Mouse (Mus musculus) kidney, postnatal 4 days (tissue): ENCODE measurements around the gene Lbh.
A peak's percentile ranks its signal among the peaks of the same experiment; 100 is the strongest.

Source experiments
- DNase-seq, 2 experiments: peaks; one replicate each; pipeline ENCODE4 v3.0.0; 2021; ENCODE audit warnings: mixed read lengths in 2 of 2

Lbh gene

DNA sequence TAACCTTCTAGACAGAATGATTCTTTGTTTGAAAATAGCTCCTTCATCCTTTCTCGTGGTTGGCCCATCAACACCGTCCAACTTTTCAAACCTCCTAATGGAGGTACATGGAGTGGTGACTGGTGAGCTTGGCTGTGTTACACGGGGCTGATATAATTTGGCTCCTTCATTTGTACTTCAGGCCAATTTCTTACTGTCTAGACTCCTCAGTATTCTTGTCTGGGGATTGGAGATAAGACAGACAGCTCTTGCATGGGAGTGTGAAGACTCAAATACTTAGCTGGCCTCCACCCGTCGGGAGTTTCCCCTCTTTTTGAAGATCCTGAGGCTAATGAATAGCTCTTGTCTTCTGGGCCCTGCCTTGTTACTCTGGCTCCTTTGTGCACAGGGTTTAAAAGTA, 26.3 kb downstream of the Lbh start:
- DNase-seq, result no peak

DNA sequence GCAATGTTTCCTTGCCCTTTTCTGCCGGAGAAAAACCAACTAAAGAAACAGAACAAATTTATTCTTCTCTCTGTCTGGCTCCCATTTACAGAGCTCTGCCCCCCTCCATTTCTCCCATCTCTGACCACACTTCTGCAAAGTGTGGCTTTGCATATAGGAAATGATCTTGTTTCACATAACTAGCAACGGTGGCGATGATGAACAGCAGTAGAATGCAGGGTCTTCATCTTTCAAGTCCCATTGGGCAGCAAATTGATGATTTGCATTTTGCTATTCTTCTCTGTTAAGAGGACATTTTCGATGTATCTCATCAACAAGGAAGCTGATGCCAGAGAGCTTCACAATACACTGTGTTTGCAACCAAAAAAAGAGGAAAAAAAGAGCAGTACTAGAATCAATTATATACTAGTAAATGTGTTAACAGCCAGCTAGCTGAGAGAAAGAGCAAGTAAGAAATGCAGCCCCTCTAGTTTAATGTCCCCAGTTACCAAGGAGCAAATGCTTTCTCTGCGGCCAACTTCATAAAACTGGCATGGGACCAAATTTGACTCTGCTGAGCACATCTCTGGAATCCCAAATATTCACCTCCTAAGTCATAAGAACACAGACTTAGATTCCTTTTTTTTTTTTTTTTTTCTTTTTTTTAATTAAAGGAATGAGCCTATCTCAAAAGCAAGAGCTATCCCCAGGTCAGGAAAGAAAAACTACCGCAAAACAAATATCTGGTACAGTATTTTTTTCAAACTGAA, 29.2 kb downstream of the Lbh start:
- DNase-seq, result no peak

DNA sequence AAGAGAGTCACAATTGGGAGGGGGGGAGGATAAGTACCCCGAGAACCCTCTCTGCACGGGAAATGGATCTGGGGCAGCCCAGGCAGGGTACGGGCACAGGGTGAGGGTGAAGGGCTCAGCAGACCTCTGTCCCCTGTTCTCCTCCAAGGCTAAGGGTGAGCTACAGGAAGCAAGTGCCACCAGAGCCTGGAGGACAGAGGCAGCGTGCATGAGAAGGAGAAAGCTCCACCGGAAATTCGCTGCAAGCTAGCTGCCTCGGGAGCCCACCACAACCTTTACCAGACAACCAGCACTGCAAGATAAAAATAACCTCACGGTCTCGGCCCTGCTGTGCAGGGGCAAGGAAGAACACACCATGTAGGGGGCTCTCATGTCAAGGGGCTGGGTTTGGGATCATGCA, 30.0 kb downstream of the Lbh start:
- no peak for DNase-seq

DNA sequence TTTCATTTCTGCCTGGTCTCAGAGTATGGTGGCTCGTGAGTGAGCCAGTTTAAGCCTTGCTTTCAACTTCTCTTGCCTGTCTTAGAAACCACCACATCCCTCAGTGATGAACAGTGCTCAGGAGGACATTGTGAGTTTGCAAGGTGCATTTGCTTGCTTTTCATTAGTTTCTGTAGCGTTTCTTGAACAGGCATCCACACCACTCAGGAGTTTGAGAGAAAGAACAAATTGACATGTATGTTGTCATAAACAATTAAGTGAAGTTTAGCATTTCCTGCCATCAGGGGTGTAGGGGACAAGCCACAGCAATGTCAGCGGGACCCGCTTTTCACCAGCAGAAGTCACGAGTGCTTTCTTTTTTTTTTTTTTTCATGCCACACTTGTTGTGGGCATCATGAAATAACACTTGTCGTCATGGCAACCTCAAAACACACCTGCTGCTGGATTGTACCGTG, 31.2 kb downstream of the Lbh start:
- no peak for DNase-seq

DNA sequence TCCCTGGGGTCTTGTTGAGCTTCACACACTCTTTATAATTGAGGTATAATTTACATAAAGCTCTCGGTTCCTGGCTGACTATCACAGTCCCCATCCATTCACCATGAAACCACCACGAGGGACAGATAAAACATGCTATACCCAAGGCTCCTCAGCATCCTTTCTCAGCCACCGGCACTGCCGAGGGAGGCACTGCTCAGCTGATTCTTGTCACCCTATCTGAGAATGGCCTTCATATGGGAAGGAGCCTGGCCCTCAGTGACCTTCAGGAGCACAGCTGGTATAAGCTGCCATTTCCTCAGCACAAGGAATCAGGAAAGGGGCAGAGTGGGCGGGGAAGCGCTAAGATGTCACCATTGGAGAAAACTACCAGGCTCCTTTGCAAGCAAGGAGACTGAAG, 33.2 kb downstream of the Lbh start:
- DNase-seq, result no peak

DNA sequence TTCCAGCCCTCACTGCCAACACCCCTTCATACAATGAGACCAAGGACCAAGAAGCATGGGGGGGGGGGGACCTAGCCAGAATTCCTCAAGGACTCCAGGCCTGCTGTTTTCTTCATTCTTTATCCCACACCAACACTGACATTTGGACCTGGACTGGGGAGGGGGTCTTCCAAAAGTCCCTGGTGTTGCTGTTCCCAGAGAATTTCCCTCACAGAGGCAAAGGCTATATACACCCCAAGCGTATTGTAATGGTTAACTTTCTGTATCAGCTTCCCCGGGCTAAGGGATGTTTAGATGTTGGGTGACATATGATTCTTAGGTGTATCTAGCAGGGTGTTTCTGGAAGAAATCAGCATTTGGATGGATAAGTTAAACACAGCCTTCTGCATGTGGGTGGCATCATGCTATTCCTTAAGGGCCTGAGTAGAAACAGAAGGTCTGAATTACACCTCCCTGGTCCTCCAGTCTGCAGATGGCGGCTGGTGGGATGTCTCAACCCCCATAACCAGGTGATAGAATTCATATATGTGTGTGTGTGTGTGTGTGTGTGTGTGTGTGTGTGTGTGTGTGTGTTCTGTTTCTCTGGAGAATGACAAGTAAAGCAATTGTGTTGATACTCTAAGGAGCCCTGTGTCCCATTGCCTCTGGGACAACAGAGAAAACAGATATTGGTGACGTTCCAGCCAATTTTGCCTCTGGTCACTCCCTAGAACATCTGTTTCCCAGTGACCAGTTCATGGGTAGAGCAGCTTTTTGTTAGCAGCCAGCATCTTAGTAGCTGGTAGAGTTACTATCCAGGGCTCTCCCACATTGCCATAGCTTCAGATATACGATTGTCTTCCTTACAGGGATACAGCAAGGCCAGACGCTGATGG, 35.9 kb downstream of the Lbh start:
- DNase-seq, result no peak

DNA sequence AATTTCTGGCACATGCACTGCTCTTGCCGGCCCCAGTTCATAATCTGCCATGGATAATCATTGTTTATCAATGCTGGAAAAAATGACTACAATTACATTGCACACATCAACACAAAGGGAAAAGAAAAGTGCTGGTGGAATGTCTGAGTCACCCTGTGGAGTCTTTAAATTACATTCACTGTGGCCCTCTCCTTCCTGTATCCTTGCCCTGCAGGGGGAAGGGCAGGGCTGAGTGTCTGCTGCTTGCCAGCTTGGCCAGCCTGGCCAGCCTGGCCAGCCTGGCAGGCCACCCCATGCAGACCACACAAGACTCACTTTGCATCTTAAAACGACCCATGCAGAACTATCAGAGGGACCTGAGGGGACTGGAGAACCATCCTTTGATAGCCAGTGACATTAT, 37.4 kb downstream of the Lbh start:
- no peak for DNase-seq

DNA sequence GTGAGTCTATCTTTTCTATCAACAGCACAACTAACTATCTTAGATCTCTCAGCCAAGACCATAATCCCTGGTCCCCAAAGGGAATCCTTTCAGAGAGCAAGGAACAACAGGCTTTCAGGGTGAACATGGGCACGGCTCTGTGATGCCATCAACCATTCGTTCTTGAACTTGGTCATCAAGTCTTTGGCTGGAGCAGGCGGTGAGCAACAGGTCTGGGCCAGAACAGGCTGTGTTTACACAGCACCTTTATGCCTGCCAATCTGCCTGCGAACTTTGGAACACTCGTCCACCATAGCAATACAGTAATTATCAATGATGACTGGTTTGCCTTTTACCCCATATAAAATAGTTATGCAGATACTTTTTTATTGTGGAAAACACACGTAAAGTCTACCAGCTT, 38.9 kb downstream of the Lbh start:
- DNase-seq, result no peak

DNA sequence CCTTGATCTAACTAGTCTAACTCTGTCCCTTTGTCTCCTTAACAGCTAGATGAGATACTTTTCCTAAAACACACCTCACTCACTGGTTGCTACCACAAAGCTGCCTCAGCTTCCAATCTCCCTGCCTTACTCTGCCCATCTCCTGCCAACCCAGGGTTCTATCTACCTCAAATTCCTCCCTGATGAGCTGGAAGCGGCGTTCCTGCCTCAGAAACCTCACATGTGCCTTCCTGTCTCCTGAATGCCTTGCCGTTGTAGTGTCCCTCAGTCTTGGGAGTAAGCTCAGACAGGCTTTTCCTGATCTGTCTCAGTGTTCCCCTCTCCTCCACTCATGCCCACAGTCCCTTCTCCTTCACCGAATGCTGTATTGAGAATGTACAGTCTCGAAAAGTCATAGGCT, 40.8 kb downstream of the Lbh start:
- DNase-seq, result no peak

DNA sequence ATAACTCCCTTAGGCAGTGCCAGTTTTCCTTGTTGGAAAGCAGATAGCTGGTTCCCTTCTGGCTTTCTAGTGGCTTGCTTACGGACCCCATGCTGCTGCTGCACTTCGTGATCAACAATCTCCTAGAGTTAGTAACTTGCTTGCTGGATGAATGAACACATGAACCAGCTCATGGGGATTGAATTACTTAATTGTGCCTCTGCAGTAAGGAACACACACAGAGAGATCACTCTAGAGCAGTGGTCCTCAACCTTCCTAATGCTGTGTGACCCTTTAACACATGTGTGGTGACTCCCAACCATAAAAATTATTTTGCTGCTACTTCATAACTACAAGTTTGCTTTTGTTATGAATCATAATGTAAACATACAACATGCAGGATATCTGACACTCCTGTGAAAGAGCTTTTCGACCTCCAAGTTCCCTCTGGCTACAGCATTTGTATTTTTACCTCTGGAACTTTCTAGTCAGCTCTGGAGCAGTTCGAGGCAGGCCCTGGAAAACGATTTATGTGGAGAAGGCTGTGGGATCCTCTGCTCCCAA, 41.5 kb downstream of the Lbh start:
- no peak for DNase-seq

DNA sequence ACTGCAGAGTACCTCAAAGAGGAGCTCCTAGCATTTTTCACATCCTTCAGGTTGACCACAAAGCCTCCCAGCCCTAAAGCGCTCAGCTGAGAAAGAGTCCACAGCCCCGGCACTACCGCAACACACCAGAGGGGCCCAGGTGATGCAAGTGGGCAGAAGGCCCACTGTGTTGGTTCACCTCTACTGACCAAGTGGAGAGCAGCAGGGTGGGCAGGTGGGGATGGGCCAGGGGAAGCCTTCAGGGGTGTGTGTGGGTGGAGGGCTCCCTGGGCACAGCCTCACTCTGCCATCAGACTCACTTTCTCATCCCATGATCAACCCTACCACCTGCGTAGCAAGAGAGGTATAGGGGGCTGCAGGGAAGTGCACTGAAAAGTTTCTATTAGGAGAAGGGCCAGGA, 42.1 kb downstream of the Lbh start:
- no peak for DNase-seq

DNA sequence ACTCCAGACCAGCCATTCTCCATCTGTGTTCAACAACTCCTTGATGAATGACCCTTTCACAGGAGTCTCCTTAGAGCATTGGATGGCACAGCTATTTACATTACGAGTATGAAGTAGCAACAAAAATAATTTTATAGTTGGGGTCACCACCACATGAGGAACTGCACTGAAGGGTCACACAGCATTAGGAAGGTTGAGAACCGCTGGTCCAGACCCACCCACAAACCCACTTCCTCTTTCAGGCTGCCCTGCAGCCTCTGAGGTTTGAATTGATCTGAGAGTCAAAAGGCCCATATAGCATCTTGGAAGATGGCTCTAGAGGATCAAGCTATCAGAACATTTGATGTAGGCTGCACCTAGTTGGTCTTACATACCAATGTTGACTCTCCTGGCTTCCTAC, 42.8 kb downstream of the Lbh start:
- no peak for DNase-seq

DNA sequence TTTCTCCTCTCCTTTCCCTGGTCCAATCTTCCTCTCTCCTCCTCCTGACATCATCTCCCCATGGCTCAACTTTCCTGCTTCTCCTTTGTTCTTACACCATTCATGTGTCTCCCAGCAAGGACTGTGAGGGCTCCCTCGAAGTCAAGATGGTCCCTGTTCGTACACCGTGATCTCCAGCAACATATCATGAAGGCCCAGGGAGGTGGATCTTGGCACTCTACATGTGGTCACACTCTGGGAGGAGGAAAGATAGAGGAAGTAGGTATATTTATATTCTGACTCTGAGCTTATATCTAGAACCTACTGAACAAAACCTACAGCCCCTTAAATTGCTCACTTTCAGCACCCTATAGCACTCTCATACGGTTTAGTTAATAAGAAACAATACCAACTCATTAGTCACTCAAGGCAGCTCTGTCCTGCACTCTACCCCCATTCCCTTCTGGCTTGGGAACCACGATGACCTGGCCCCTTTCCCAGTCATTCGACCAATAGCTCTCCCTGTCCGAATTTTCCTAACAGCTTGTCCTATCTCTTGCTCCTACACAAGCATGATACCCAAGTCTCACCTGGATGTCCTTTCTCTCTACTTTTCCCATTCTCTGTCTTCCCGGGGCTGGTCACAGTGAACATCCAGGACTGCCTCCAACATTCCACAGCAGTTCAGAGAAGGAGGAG, 44.0 kb downstream of the Lbh start:
- no peak for DNase-seq

DNA sequence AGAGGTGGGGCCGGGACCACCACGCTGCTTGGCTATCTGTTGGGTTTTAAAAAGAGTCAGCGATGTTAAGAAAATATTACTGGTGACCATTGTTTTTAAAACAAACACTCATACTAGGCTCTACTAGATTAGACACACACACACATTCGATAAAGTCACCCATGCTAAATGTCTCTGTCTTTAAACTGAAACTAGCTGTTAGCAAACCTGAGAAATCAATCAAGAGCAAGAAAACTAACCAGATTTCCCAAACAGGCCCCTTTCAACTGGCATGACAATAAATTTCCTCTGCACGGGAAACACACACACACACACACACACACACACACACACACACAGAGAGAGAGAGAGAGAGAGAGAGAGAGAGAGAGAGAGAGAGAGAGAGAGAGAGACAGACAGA, 47.6 kb downstream of the Lbh start:
- DNase-seq, result no peak

DNA sequence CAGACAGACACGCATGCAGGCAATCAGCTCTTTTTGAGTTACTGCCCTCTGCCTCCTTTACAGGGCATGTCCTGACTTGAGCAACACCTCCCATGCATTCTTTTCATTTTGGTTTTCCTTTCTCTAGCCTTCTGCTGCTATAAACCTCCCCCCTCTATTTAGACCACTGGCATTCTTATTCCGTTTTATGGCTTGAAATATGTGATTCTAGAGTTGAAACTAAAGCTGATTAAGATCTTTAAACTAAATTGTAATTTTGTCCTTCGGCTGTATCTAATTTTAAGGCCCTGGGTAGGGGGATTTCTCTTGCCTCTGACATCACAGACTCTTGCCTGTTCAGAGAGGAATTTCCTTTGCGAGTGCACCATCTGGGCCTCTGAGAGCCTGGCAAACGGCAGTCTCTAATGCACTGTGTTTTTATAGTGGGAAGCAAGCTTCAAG, 48.0 kb downstream of the Lbh start:
- no peak for DNase-seq

DNA sequence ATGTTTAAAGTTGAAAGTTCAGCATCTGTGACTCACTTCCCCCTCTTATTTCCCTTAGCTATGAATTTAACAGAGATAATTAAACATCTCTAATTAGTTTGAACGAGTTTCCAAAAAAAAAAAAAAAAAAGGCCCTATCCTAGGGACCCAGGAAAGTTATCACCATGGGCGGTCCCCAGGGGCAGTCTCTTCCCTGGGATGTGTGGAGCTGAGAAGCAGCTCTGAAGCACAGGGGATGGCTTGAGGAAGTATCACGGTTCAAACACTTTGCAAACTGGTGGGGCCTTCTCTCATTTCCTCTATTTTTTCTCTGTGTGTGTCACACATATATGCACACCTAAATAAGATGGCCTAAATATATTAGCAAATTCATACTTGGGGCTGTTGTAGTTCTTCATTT, 48.8 kb downstream of the Lbh start:
- DNase-seq, result no peak

DNA sequence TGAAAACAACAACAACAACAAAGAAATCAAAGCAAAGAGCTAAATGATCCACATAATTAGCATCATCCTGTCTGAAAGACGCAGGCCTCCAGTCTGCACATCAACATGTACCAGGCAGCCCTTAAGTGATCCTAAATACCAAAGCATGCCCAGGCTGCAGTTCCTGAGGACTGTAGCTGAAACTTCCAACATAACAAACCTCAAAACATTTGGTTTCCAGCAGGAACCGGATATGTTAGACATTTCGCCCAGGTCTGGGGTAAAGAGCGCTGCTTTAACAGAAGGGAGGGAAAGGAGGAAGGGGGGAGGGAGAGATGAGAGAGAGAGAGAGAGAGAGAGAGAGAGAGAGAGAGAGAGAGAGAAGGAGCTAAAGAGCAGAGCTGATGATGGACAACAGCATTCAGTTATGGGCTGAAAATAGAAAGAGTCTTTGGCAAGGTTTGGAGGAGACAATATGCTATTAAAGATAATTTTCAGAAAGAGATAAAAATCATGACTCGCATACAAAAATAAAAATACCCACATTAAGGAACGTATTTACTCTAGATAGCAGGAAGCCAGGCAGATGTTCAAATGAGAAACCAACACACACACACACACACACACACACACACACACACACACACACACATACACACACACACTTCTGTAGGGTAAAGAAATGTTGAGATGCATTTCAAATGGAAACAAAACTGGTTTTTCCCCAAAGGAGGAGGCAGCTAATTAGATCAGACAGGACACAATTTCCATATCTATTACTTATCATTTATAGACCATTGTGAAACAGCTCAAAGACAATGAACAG, 49.5 kb downstream of the Lbh start:
- no peak for DNase-seq

DNA sequence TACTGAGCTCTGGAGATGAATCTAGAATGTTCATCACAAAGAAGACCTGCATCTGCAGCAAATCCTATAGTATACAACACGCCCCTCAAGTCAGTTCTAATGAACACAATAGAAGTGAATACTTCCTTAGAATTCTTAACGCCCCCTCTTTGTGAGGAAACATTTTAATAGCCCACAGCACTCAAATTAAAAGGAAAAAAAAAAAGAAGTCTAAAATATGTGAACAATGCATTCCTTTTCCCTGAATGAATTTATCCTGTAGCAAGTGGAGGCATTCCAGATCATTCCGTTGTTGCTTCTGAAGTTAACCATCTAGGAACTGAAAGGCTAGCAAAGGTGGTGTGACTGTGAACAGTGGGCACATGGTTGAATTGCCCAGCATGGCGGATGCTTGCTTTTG, 50.6 kb downstream of the Lbh start:
- no peak for DNase-seq

DNA sequence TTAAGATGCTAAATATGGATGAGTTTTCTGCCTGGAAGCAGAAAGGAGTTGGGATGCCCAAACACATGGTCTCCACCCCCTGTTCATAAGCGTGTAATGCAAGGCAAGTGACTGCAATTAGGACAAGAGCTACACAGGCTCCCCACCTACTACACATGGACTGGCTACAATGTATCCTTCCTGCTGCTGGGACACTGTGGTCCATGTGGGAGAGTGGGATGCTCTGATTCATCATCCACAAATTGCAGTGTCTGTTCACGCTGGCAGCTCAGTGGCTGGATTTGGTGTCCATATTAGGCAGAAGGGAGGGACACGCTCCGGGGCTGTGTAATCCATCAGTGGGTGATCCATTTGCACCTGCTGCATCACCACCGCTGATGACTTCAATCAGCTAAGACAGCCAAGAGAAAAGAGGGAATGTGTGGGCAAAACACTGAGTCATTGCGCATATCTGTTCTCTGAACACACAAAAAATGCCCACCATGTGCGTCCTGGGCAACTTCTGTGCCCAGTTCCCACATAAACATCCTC, 52.6 kb downstream of the Lbh start:
- DNase-seq, result no peak

DNA sequence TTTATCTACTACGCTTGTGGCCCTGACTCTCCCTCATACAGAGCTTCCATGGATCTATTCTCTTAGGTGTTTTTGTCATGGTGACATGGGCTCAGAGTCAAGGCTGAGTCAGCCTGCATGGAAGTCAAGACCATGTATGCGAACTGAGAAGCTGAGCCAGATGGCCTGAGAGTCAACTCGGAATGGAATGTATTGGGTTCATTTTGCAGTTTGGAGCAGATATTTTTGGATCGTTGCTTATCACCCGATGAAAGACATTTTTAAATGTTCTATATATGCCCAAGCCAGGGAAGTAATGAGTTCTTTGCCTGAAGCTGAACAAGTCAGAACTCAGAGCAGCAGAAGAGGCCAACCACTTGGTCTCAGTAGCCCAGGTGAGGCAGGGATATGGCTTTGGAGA, 54.9 kb downstream of the Lbh start:
- DNase-seq, result no peak

DNA sequence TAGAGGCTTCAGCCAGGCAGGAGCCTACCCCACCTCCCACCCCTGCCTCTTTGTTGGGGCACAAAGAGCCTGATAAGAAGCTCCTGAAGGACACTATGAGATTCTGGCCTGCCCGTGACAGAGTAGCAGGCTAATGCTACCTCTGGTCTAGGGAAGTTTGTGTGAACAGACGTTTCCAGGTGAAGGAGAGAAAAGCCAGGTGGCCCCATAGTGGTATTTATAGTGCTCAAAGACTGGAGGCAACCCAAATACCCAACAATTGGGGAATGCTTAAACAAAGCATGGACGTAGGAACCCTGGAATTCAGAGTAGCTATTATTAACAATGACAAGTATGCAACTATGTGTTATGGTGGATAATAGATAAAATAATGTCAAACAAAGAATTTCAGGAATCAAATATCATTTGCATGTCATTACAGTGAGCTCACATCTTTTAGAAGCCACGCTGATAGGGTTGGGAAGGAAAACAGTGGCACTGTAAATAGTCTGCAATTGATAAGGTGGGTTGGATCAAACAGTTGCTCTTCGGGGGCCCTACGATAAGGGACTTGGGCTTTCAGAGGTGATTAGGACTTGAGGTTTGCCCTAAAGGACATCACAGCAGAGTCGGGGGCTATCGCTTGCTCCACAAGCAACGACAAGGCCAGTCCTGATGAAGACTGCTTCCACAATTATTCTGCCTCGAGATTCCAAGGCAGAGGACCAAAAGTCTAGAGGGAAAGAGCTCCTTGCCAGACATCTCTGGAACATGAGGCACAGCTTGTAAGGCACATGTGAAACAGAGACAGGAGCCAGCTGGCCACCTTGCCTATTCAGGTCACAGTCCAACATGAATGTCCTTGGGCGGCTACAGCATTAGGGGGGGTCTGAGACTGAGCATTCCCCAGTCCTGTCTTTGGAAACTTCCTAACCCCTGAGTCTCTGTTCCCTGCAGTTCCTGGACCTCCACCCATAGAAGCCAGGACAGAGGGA, 58.4 kb downstream of the Lbh start:
- peak; percentile 51 to 64 for DNase-seq
